Mouse (Mus musculus) layer of hippocampus, adult 9-11 months (tissue): ENCODE results near the gene 6330403K07Rik.

Experiments
- DNase-seq: peaks from one replicate; pipeline ENCODE4 v3.0.0; 2022

The 6330403K07Rik gene

GRCm38 (mm10) chr11:70982557-70983228 is 50.6 kb downstream of the 6330403K07Rik start, which contains the start of gene C1qbp:
TSS of gene C1qbp (minus strand) at chr11:70983026.
- DNase-seq, result peak; percentile 93

- no peak for DNase-seq
These were observed 51.3 kb downstream of the 6330403K07Rik start for GRCm38 (mm10) chr11:70982030-70982429.
